Mouse (Mus musculus) bone marrow macrophage, adult 2 months (primary cell): Measurements from ENCODE around the gene Gm17455.

Experiments used
- CTCF ChIP-seq: IDR thresholded peaks from 2 replicates; pipeline ENCODE4 v1.5.1; 2012; ENCODE audit warnings: low read depth, mild to moderate bottlenecking, low read length, moderate library complexity
- POLR2A ChIP-seq: IDR thresholded peaks from 2 replicates; pipeline ENCODE4 v1.6.1; 2012; ENCODE audit warnings: mild to moderate bottlenecking, low read depth, low read length, borderline replicate concordance

GRCm38 (mm10) chr10:60362310-60362628, 37.3 kb upstream of the Gm17455 start:
- TF ChIP-seq POLR2A (no peak), CTCF (no peak)
